Mouse (Mus musculus) bone marrow macrophage, adult 2 months (primary cell): ENCODE results near the gene Klrb1.

Experiments
- CTCF ChIP-seq: IDR thresholded peaks from 2 replicates; pipeline ENCODE4 v1.5.1; 2012; ENCODE audit warnings: low read depth, mild to moderate bottlenecking, low read length, moderate library complexity
- POLR2A ChIP-seq: IDR thresholded peaks from 2 replicates; pipeline ENCODE4 v1.6.1; 2012; ENCODE audit warnings: mild to moderate bottlenecking, low read depth, low read length, borderline replicate concordance

- TF ChIP-seq POLR2A (no peak), CTCF (no peak)
Observed at GRCm38 (mm10) chr6:128769481-128770253, 46.8 kb upstream of the Klrb1 start.
